Mouse (Mus musculus): ENCODE results near the gene Slc32a1.

DNA sequence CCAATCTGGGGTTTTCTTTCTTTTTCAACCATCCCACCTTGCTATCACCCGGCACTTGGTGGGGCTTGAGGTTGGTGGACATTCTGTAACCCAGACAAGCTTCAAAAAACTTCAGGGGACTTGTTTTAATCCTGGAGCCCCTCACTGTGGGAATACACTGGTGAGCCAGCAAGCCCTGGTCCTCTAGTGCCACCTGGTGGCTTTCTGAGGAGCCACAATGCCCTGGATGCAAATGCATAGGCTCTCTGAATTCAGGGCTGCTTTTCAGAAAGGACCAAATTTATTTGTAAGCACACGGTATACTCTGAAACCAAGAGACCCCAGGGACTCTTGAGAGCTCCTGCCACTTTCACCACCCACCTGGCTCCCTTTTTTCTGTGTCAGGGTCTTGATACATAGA is 31.3 kb downstream of the Slc32a1 start:
- TF ChIP-seq POLR2A (IDR thresholded peaks at IDR 0.05; ENCODE audit: low read depth, low read length), result no peak
- peak; percentile 93; the same call in 1 of the 2 replicates for TF ChIP-seq CTCF (IDR thresholded peaks at IDR 0.05; ENCODE audit: extremely low read depth, insufficient read depth, insufficient read length, insufficient replicate concordance)
